Mouse (Mus musculus) testis, postnatal 10 days (tissue): ENCODE results near the gene Apoa2.
"Not testable (repeated sequence)": the region's sequence is repeated elsewhere in the genome, so short reads cannot be mapped to it uniquely, and the experiment has no call there.

Source experiments
- DNase-seq: peaks from one replicate; pipeline ENCODE4 v3.0.0; 2021; ENCODE audit warnings: low spot score

Gene Apoa2

DNA sequence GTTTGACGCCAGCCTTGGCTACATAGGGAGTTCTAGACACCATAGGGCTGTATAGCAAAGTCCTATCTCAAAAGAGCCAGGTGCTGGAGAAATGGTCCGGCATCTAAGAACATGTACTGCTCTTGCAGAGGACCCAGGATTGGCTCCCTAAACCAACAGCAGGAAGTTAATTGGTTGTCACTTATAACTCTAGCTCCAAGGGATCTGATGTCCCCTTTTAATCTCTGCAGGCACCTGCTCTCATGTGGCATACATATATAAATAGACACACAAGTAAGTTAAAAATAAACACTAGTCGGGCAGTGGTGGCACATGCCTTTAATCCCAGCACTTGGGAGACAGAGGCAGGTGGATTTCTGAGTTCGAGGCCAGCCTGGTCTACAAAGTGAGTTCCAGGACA is 10.9 kb downstream of the Apoa2 start:
- DNase-seq, result no peak

DNA sequence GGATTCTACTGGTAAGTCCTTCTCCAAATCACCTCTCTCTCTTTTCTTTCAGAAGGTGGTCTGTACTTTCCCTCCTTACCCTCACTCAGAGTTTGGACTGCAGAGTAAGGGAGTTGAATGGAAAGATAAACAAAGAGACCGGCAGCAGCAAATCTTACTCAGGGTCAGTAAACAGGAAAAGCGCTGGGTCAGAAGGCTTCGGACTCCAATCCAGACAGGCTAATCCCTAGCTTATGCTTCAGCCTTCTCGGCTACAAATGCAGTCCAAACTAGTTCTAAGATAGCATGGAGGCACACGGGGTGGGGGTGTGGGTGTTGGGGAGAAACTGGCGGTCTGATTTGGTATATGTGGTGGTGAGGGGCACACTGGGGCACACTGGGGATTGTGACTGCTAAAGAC is 12.6 kb downstream of the Apoa2 start:
- no peak for DNase-seq

DNA sequence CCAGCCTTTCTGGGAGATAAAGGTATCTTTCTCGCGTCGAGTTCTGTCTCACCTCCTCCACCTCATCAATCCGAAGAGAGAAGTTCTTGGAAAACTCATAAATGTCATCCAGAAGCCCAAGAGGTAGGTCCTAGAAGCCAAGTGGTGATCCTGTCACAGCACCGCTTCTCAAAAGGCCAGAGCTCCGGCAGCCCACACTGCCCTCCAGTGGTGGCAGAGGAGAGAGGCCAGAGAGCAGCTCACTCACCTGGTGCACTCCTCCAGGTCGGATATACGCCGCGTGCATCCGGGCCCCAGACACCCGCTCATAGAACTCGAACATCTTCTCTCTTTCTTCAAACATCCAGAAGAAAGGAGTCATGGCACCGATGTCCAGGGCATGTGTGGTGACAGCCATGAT is 13.6 kb downstream of the Apoa2 start:
- DNase-seq, result peak; percentile 82

DNA sequence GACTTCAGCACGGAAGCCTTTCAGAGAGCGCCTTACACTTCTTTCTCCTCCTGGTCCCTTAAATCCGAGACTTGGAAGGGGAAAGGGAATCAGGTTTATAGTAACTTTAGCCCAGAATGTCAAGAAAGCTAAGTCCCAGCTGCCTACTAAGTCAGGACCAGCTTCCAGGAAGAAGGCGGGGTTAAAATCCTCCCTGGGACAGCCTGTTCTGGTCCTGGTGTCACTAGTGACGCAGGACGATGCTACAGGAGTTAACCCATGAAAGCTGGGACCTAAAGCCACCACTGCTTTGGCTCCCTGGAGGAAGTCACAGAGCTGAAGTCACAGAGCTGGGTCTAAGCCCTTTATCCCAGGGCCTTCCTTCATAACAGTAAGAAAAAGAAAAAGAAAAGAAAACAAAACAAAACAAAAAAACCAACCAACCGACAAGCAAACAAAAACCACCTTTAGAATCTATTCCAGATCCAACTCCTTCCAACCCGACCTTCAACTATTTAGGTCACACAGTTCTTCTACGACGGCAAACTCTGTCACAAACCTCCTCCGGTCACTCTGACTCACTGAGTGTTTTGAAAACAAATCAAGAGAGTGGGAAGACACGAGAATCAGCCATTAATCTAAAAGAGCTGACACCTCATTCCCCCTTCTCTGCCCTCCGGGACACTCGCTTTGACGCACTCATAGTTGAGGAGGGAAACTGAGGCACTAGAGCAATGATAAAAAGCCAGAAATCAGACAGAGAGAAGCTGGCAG is 15.3 kb downstream of the Apoa2 start:
- DNase-seq, result no peak

DNA sequence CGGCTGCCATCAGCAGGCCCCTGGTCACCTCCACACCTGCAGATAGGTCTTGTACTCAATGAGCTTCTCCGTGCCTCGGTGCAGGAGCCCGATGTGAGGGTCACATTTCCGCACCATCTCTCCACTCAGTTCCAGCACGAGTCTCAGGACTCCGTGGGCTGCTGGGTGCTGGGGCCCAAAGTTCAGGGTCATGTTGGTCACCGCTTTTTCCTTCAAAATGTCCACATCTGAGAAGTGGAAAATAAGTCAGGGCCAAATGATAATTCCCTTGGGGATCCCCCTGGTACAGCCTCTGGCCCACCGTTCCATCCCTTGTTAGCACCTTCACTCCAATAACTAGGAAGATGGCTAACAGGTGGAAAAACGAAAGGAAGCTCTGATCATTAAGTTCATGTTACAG is 16.1 kb downstream of the Apoa2 start:
- DNase-seq, result no peak

DNA sequence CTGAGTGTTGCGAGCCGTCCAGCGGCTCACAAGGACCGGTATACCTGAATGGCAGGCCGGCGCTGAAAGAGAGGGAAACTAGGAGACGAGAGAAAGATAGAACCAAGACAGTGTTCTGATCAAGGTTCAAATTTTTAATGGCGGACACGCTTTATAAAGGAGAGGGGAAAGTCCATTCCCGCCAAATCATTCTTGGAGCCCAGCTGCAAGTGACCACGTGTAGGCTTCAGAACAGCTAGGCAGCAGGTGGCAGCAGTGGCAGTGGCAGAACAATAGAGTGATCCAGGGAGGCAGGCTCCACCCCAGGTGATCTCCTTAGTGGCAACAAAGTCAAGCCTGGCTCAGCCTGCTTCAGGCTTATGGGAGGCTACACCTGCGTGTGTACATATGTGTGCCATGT is 17.1 kb downstream of the Apoa2 start:
- not testable (repeated sequence) for DNase-seq

DNA sequence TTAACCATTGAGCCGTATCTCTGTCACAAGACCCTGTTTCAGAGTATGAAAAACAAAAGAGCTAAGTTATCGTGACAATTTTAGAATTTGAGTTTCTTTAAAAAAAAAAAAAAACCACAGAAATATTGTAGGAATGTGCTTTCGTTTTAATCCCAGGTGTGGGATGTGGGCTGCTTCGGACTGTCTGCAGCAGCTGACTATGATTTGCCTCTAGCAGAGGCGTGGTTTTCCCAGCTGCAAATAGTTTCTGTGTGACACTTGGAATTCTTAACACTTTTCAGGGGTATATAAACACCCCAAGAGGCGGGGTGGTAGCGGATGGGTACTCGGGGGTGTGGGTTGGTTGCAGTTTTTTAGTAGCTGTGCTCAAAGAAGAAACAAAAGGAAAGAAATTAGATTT is 20.5 kb downstream of the Apoa2 start:
- no peak for DNase-seq

DNA sequence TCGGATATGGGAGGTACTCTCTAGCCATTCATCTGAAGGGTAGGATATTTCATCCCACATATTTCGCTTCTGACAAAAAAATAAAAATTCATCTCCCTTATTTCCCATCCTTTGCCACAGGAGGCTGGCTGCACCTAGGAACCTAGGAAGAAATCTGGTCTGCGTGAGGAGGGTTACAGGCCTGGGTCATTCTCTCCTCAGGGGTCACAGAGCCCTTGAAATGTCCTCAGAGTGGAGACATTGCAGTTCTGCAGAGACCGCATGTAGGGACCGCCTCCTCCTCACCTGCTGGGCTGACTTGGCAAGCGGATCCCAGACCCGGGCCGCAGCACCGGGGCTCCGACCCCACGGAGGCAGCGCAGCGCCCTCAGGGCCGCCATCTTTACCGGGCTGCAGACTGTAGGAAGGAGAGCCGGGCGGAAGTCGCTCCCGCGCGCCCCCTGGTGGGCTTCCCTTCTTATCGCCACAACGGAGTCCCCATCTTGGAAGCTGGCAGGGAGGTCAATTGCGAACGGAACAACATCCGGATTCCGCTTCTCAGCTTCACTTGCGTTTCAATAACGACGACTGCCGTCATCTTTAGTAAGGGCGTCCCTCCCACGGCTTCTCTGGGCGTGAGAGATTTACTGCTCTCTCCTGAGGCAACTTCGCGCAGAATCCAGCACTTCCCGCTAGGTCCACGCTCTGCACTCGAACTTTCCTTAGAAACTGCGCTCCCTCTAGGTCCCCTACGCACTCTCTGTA is 22.0 kb downstream of the Apoa2 start:
- DNase-seq, result peak; percentile 98

DNA sequence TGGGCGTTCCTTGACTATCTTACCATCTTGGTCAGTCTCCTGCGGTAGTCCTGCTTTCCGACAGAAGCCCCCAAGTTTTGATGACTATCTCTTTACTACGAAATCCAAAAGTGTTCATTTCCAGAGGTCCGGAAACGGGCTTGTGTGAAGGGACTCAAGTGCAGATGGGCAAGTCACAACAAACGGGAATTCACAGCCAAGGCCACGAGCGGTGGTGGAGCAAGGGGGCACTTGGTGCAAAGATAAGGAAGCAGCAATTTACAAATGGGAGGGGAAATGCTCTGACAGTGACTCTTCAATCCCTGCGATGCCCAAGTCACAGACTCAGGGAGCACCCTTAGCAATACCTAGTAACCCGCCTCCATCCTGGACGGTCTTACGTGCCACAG is 22.6 kb downstream of the Apoa2 start:
- DNase-seq, result peak; percentile 55

DNA sequence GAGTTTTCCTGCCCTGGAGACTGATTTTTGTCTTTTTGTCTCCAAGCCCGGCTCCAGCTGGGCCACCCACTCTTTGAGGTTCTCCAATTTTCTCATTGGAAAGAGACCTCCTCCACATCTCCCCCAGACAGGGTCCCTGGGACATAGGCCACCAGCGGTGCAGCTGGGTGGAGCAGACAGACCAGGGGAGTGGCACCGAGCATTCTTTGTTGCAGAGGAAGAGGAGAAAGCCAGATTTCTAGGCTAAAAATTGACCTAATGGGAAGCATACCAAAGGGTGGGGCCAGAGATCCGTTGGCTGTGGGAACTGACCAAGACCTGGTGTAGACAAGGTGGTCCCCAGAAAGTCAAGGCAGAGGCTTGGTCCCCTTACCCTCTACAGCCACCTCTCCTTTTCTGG is 23.1 kb downstream of the Apoa2 start:
- no peak for DNase-seq

DNA sequence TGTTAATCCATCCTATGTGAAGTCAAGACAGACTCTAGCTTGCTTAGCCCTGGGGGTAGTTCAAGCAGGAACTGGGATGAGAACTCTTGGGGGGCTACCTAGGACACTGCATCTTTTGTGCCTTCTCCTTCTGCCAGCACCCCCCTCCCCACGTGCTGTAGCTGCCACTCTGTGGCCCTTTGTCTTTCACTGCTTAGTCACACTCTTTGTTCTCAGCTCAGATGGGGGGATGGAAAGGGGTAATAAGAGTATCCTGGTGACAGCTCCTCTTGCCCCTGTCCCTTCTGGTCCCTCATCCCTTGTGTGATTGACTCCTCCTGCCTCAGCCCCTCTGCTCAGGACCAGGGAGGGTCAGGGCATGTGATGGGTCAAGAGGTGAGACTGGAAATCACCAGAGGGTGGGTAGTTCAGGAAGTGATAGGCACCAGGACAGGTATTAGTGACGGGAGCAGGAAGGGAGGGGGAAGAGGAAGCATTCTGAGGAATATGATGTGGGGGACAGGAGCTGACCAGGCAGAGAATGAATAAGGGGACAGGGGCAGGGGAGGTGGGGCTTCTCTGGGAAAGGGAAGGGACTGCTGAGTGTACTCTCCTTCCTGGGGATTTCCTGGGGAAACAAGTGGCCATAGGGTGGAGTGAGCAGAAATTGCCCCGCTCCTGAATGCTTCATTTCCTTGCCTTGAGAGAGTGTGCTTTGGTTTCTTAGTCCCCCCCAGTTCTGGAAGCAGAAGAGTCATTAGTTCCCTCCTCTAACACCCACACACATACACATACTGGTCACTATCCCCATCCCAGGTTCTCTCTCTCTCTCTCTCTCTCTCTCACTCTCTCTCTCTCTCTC is 23.8 kb downstream of the Apoa2 start:
- no peak for DNase-seq

DNA sequence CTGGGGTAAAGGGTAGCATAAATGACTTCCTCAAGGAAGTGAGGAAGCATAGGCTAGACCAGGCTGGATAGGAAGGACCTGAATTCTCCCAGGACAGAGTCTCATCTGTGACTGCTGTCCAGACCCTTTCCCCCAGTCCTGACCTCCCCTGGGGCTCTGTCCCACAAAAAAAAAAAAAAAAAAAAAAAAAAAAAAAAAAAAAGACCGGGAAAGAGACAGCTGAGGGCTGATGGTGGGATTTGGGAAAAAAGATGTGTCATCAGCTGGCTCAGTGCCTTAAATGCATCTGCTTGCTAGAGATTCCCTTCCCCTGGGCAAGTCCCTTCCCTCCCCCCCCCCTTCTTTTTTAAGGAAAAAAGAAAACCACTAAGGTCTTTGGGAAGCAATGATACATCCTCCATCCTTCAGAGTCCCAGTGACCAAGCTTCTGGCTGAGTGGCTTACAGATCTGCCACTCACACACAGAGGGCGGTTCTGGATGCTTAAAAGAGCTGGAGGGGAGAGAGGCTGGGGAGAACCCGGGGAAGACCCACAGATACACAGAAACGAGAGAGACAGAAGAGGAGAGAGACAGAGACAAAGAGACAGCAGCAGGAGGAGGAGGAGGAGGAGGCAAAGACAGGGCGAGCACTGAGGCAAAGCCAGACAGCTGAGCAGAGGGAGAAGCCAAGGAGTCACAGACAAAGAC is 25.2 kb downstream of the Apoa2 start, which contains the start of gene Adamts4:
TSS of gene Adamts4 (plus strand) at position 509 of the 688 bp plus-strand sequence.
- DNase-seq, result peak; percentile 63

DNA sequence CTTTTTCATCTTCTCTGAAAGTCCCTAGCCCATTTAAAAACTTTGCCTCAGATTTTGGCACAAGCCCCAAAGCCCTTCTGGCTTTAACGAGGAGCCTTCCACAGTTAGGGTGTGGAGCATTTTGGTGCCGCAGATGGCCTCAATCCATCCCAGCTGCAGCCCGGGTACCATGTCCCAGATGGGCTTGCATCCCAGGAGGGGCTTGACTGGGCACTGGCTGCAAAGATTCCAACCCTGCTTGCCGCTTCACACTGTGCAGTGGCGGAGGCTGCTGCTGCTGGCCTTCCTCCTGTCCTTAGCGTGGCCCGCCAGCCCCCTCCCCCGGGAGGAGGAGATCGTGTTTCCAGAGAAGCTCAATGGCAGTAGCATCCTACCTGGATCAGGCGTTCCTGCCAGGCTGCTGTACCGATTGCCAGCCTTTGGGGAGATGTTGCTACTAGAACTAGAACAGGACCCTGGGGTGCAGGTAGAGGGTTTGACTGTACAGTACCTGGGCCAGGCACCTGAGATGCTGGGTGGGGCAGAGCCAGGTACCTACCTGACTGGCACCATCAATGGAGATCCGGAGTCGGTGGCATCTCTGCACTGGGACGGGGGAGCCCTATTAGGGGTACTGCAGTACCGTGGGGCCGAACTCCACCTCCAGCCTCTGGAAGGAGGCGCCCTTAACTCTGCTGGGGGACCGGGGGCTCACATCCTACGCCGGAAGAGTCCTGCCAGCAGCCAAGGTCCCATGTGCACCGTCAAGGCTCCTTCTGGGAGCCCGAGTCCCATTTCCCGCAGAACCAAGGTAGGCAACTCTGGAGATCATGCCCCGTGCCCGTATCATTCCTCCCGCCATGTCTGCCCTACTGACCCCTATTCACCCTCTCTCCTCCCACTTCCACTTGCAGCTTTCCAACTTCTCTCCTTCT is 26.1 kb downstream of the Apoa2 start, which contains the start of gene Ndufs2:
TSS of gene Ndufs2 (minus strand) at position 709 of the 914 bp plus-strand sequence.
- no peak for DNase-seq

DNA sequence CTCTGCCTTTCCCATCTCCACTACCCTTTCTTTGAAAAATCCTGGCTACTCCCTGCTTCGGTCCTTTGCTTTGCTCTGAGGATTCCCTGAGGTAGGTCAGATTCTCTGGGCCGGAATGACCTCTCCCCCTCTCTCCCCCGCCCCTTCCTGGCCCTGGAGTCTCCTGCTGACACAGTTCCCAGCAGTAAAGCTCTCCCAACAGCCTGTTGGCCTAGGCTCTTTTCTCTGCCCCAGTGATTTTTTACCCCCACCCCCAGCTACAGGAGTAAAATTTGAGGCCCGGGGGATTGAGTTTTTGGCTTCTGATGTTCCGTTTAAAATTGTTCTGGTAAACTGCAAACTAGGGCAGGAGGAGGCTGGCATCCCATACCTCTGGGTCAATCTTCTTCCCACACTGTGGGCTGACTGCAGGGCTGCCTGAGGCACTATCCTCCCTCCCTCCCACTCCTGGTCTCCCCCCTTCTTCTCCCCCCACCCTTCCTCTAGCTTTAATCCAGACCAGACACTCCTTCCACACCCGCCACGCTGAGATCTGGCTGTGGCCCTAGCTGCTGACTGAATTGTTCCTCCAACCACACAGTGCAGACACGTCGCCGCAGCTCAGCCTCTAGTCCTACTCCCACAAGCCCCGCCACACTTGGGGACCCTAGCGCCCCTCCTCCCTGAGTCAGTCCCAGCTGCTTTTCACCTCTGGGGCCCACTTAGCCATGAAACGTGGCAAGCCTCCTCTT is 26.9 kb downstream of the Apoa2 start:
- peak; percentile 68 for DNase-seq

DNA sequence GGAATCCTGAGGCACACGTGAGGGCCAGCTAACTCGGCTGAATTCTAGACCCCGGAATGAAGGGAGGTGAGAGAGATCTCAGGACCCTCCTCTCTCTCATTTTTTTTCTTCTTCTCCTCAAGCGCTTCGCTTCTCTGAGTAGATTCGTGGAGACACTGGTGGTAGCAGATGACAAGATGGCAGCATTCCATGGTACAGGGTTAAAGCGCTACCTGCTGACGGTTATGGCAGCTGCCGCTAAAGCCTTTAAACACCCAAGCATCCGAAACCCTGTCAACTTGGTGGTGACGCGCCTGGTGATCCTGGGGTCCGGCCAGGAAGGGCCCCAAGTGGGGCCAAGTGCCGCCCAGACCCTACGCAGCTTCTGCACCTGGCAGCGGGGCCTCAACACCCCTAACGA is 27.6 kb downstream of the Apoa2 start:
- no peak for DNase-seq

DNA sequence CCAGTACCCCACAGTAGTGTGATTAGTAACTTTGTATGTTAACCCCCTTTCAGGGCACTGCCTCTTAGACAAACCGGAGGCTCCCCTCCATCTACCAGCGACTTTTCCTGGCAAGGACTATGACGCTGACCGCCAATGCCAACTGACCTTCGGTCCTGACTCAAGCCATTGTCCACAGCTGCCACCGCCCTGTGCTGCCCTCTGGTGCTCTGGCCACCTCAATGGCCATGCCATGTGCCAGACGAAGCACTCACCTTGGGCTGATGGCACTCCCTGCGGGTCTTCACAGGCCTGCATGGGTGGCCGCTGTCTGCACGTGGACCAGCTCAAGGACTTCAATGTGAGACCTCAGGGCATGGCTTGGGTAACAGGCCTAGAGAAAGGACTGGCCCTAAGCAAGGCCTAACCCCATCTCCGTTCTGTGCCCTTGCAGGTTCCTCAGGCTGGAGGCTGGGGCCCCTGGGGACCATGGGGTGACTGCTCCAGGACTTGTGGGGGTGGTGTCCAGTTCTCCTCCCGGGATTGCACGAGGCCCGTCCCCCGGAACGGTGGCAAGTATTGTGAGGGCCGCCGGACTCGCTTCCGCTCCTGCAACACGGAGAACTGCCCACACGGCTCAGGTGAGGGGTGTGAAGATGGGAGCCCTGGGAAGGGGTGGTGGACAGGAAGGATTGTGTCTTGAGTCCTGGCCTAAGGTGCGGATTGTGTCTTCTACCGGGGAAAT is 31.4 kb downstream of the Apoa2 start:
- no peak for DNase-seq

DNA sequence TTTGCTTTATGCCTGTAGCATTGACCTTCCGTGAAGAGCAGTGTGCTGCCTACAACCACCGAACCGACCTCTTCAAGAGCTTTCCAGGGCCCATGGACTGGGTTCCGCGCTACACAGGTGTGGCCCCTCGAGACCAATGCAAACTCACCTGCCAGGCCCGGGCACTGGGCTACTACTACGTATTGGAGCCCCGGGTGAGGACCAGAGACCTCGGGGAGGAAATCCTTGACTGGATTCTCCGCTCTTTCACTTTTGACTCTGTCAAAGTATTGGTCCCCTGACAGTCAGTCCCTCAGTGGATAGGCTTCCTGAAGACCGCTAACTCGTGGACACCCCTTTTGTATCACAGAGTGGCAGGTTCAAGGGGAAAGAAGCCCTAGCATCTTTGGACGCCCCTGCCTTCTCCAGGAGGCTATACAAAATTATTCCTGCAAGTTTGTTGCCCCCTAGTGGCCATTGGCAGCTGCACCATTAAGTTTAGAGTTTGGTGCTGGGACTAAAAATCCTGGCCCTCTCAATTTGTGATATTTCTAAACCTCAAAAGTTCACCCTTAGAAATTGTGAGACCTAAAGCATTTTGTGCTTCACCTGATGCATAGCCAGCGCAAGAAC is 32.2 kb downstream of the Apoa2 start:
- peak; percentile 71 for DNase-seq

DNA sequence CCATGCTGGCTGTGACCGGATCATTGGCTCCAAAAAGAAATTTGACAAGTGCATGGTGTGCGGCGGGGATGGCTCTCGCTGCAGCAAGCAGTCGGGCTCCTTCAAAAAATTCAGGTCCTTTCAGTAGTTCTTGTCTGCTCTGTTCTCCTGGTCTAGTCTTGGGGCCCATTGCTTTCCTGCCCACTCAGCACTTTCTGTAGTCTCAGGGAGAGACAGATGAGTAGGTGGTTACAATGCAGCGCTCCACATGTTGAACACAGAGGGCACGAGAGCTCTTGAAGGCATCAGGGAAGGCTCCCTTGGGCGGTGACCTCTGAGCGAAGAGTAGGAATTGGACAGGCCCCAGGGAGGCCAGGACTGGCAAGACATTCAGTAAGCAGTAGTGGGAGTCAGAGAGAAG is 32.9 kb downstream of the Apoa2 start:
- DNase-seq, result no peak

DNA sequence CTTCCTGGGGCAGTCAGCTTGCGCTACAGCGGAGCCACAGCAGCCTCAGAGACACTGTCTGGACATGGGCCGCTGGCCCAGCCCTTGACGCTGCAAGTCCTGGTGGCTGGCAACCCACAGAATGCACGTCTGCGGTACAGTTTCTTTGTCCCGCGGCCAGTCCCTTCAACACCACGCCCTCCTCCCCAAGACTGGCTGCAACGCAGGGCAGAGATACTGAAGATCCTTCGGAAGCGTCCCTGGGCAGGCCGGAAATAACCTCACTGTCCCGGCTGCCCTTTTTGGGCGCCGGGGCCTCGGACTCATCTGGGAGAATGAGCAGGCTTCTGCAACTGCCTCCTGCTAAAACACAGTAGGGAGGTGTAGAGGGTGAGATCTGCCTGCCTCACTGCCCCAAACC is 34.1 kb downstream of the Apoa2 start:
- no peak for DNase-seq
